ENCODE assay signal across 26 mouse cellular contexts in the genomic region with DNA sequence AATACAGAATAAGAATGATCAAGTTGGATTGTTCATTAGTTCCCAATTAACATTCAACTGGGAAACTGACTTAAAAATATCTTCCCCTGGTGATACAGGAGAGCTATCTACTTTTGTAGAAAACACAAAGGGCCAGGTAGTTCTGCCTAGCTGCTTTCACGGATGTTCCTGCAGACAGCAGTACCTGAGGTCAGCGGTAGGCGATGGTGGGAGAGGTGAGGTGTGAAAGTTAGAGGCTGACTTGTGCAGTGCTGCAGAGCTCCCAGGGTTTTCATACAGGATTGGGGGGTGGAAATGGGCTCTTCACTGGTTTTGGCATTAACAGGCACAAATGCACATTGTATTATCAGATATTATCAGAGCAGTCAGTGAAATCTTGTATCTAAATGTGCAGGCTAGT. TPM values are rescaled to one million over a fixed set of nuclear protein-coding genes. Genes with fewer than 3 reads are reported as not detected.
DNase-seq lines count a peak whose midpoint lies in the region; ATAC-seq and TF ChIP-seq lines count a peak whose summit lies in the region.
"Had no signal": no experiment of that assay in that cellular context is flagged by ENCODE, and none has a peak within 500 bp of the region (broad histone marks: within the 10 kb centered on the region; RNA-seq: fewer than 3 reads in every experiment).

No protein-coding gene starts in this region.

- no peaks in the 10 kb centered on the region for H3K27me3 ChIP-seq in hindbrain, postnatal 0 days (ENCODE audit: insufficient read depth, low read length)
- H3K27me3 ChIP-seq in hindbrain, embryonic 11.5 days (ENCODE audit: control insufficient read depth, insufficient read depth, low read length): no peaks in the 10 kb centered on the region
- H3K27me3 ChIP-seq: embryonic facial prominence, embryonic 13.5 days; Patski had no signal

- no peak overlapping the region for H3K9ac ChIP-seq in hindbrain, postnatal 0 days (replicated peaks; ENCODE audit: low read length)
- H3K9ac ChIP-seq in hindbrain, embryonic 11.5 days (ENCODE audit: low read depth, low read length): no peak overlapping the region
- H3K9ac ChIP-seq: embryonic facial prominence, embryonic 13.5 days; forebrain, embryonic 12.5 days; forebrain, embryonic 15.5 days; hindbrain, embryonic 14.5 days had no signal

- TF ChIP-seq CTCF in hindbrain, postnatal 0 days (IDR thresholded peaks at IDR 0.05; ENCODE audit: low read depth): no peak

- H3K4me3 ChIP-seq in hindbrain, postnatal 0 days (ENCODE audit: low read length): no peak overlapping the region
- H3K4me3 ChIP-seq in hindbrain, embryonic 11.5 days (ENCODE audit: low read depth, low read length): no peak overlapping the region
- H3K4me3 ChIP-seq: embryonic facial prominence, embryonic 10.5 days; embryonic facial prominence, embryonic 13.5 days; erythroblast, embryonic 14.5 days; forebrain, embryonic 12.5 days; forebrain, embryonic 15.5 days; hindbrain, embryonic 10.5 days had no signal

- DNase-seq in cerebellum, adult 18-20 months: peak; percentile 53 to 58
- no peak for DNase-seq in cerebellum, adult 11 months
- DNase-seq in cerebellum, adult 9-10 months: peak; percentile 65
- no peak for DNase-seq in cerebellum, adult 11-12 months
- DNase-seq in hindbrain, postnatal 0 days (ENCODE audit: low spot score): no peak
- DNase-seq in hindbrain, embryonic 11.5 days (ENCODE audit: low spot score): no peak
- peak; percentile 64 for DNase-seq in brain, adult 2 months (ENCODE audit: low read depth, low spot score)
- DNase-seq in adrenal gland, postnatal 36 days: no peak
- DNase-seq: adrenal gland, adult 2 months; adrenal gland, postnatal 14 days; embryo, embryonic 11 days; gastrocnemius, postnatal 10 days; gastrocnemius, postnatal 36 days; heart, postnatal 36 days; kidney, adult 2 months had no signal

- peaks cover 6% of the 10 kb centered on the region for H3K4me1 ChIP-seq in hindbrain, postnatal 0 days (ENCODE audit: insufficient read depth, low read length)
- peaks cover 5% of the 10 kb centered on the region; the same call in 1 of the 2 replicates for H3K4me1 ChIP-seq in hindbrain, embryonic 11.5 days (replicated peaks; ENCODE audit: control insufficient read depth, insufficient read depth, low read length)

- no peaks in the 10 kb centered on the region for H3K36me3 ChIP-seq in hindbrain, postnatal 0 days (ENCODE audit: insufficient read depth, low read length)
- no peaks in the 10 kb centered on the region for H3K36me3 ChIP-seq in hindbrain, embryonic 11.5 days (ENCODE audit: control insufficient read depth, insufficient read depth, low read length)
- H3K36me3 ChIP-seq: embryonic facial prominence, embryonic 10.5 days; embryonic facial prominence, embryonic 13.5 days; forebrain, embryonic 12.5 days; forebrain, embryonic 15.5 days; hindbrain, embryonic 10.5 days had no signal

- no peak overlapping the region for H3K27ac ChIP-seq in hindbrain, postnatal 0 days
- H3K27ac ChIP-seq in hindbrain, embryonic 11.5 days (ENCODE audit: low read depth, low read length): no peak overlapping the region
- H3K27ac ChIP-seq: embryonic facial prominence, embryonic 10.5 days; embryonic facial prominence, embryonic 13.5 days; forebrain, embryonic 12.5 days; forebrain, embryonic 15.5 days; hindbrain, embryonic 10.5 days; hindbrain, embryonic 14.5 days had no signal

- peak overlapping the region; percentile 28; the same call in 1 of the 2 replicates for H3K4me2 ChIP-seq in hindbrain, postnatal 0 days (ENCODE audit: low read depth, low read length)
- no peak overlapping the region for H3K4me2 ChIP-seq in hindbrain, embryonic 11.5 days (replicated peaks; ENCODE audit: low read depth, low read length)
- H3K4me2 ChIP-seq: embryonic facial prominence, embryonic 13.5 days; forebrain, embryonic 12.5 days; forebrain, embryonic 15.5 days; heart, embryonic 11.5 days had no signal

- ATAC-seq in hindbrain, postnatal 0 days: no peak
- ATAC-seq in hindbrain, embryonic 11.5 days (ENCODE audit: low FRiP score): no peak
- ATAC-seq: forebrain, embryonic 15.5 days; intestine, postnatal 0 days; Patski had no signal

- WGBS in hindbrain, postnatal 0 days: 74% methylated on average over 3 of the region's 3 CpGs
- 78% methylated on average over 3 of the region's 3 CpGs for WGBS in hindbrain, embryonic 11.5 days

- no peaks in the 10 kb centered on the region for H3K9me3 ChIP-seq in hindbrain, postnatal 0 days (ENCODE audit: low read length)
- H3K9me3 ChIP-seq in hindbrain, embryonic 11.5 days (ENCODE audit: control insufficient read depth, low read length): no peaks in the 10 kb centered on the region
- H3K9me3 ChIP-seq: embryonic facial prominence, embryonic 10.5 days; embryonic facial prominence, embryonic 13.5 days; forebrain, embryonic 12.5 days; forebrain, embryonic 15.5 days; G1E; hindbrain, embryonic 10.5 days had no signal

RNA-seq across cellular contexts. Expression of a gene that starts 35.8 kb away (rescaled TPM):
- 18.4 and 36.5 TPM in 2 replicates for total RNA-seq in hindbrain, postnatal 0 days (2014; rRNA removed)
- 27.9 and 29.1 TPM in 2 replicates for polyA plus RNA-seq in hindbrain, postnatal 0 days (2015; fragmentation: Nextera tagmentation; extraction: Ambion mirVana)
- polyA plus RNA-seq in hindbrain, embryonic 11.5 days (2014; fragmentation: Nextera tagmentation; extraction: Ambion mirVana): 5.1 and 5.6 TPM in 2 replicates
- total RNA-seq in adrenal gland, postnatal 36 days (2021): 10 to 100 TPM; 37.0 to 55.3 TPM

Comparison
In these comparisons a context has a peak if more than half of its experiments do, and no peak if none do; other contexts are left out.
1. DNase-seq: peak in cerebellum, adult 18-20 months (2 of 2), cerebellum, adult 9-10 months (single experiment) and brain, adult 2 months (single experiment); none in cerebellum, adult 11 months (single experiment), cerebellum, adult 11-12 months (single experiment), hindbrain, postnatal 0 days (single experiment), hindbrain, embryonic 11.5 days (single experiment) and adrenal gland, postnatal 36 days (0 of 2).